Mouse (Mus musculus): ENCODE data around the gene Amdhd2. TPM values are rescaled to one million over a fixed set of nuclear protein-coding genes. Genes with fewer than 3 reads are reported as not detected.

Amdhd2 gene
- total and polyA plus RNA-seq, 2 experiments from 2014 or later, result 34.0 to 58.6 TPM

DNA sequence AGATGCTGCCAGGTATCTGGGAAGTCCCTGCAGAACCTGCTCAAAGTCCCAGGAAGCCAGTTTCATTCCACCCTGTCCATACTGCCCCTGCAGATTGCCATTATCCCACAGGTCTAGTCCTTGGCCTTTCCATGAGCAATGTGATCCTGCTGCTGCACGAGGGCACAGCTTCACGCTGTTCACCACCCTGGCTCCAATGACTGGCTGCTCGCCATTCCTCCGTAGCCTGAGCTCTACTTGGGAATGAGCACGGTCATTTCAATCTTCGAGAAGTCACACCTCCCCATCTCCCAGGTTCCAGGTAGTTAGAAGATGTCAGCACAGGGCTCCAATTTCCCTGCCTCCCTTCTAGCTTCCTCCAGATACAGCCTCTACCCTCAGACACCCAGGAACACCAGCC lies 6.4 kb downstream of the Amdhd2 start:
- 91% methylated on average over 6 of the region's 6 CpGs for WGBS

DNA sequence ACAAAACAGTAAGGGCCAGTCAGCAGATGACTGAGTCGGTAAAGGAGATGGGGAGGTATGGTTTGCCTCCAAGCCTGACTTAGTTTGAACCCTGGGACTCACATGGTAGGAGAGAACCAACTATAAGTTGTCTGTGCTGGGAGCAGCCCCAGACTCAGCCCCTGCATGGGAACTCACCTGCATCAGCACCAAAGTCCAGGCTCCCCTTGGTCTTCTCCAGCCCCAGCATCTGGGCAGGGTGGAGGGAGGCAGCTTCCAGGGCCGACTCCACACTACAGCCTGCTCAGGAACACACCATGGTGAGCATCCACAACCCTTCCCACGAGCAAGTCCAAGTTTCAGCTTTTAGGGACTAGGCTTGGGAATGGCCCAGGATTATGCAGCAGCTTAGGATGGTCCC lies 7.2 kb downstream of the Amdhd2 start:
- no peak overlapping the region for H3K4me2 ChIP-seq (ENCODE audit: low read depth, low read length, poor library complexity, severe bottlenecking)
- H3K36me3 ChIP-seq (ENCODE audit: insufficient read depth, low read length), result peaks cover 16% of the 10 kb centered on the region
- no peak for TF ChIP-seq CTCF (IDR thresholded peaks at IDR 0.05)
- H3K27ac ChIP-seq (ENCODE audit: low read depth, low read length), result no peak overlapping the region
- no peaks in the 10 kb centered on the region for H3K27me3 ChIP-seq (ENCODE audit: insufficient read depth, low read length)
- H3K4me3 ChIP-seq (ENCODE audit: low read depth, low read length), result no peak overlapping the region
- no peaks in the 10 kb centered on the region for H3K9me3 ChIP-seq (ENCODE audit: low read length)
- WGBS, result 85% methylated on average over 3 of the region's 3 CpGs
- no peak for ATAC-seq (ENCODE audit: low FRiP score)
- no peak overlapping the region for H3K9ac ChIP-seq (replicated peaks; ENCODE audit: low read length, poor library complexity, severe bottlenecking)
- no peak for DNase-seq (ENCODE audit: low spot score)
- H3K4me1 ChIP-seq (ENCODE audit: insufficient read depth, low read length), result peaks cover 5% of the 10 kb centered on the region; the same call in 1 of the 2 replicates

More for the DNA sequence above, 6.4 kb downstream of the Amdhd2 start:
- ATAC-seq (ENCODE audit: low FRiP score) (no peak), DNase-seq (ENCODE audit: low spot score) (no peak)
- TF ChIP-seq CTCF (IDR thresholded peaks at IDR 0.05), result no peak
- Histone ChIP-seq H3K4me3 (ENCODE audit: low read depth, low read length) (no peak overlapping the region), H3K27me3 (ENCODE audit: insufficient read depth, low read length) (no peaks in the 10 kb centered on the region), H3K27ac (ENCODE audit: low read depth, low read length) (no peak overlapping the region), H3K9me3 (ENCODE audit: low read length) (no peaks in the 10 kb centered on the region), H3K36me3 (ENCODE audit: insufficient read depth, low read length) (peaks cover 16% of the 10 kb centered on the region), H3K4me2 (ENCODE audit: low read depth, low read length, poor library complexity, severe bottlenecking) (no peak overlapping the region), H3K9ac (replicated peaks; ENCODE audit: low read length, poor library complexity, severe bottlenecking) (no peak overlapping the region), H3K4me1 (ENCODE audit: insufficient read depth, low read length) (peaks cover 4% of the 10 kb centered on the region; the same call in 1 of the 2 replicates)

DNA sequence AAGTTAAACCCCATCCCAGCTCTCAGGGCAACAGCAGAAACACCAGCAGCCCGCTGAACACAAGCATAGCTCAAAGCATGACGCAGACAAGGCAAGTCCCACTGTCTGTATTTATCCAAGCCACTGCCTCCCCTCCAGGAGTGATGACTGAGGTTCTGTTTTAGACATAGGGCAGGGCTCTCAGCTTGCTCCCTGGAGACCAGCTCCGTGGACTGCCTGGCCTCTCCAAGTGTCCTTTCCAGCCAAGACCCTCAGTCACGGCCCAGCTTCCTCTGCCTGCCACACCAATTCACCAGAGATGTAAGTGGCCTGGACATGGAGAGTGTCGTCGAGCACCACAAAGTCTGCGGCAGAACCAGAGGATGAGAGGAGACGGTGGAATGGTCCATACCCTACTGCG lies 7.8 kb downstream of the Amdhd2 start:
- TF ChIP-seq CTCF (IDR thresholded peaks at IDR 0.05), result no peak
- no peak overlapping the region for H3K9ac ChIP-seq (replicated peaks; ENCODE audit: low read length, poor library complexity, severe bottlenecking)
- no peak for DNase-seq (ENCODE audit: low spot score)
- H3K4me1 ChIP-seq (ENCODE audit: insufficient read depth, low read length), result peaks cover 5% of the 10 kb centered on the region; the same call in 1 of the 2 replicates
- H3K27ac ChIP-seq (ENCODE audit: low read depth, low read length), result no peak overlapping the region
- 92% methylated on average over 9 of the region's 9 CpGs for WGBS
- ATAC-seq (ENCODE audit: low FRiP score), result no peak
- no peaks in the 10 kb centered on the region for H3K9me3 ChIP-seq (ENCODE audit: low read length)
- H3K36me3 ChIP-seq (ENCODE audit: insufficient read depth, low read length), result peaks cover 16% of the 10 kb centered on the region
- no peak overlapping the region for H3K4me3 ChIP-seq (ENCODE audit: low read depth, low read length)
- no peaks in the 10 kb centered on the region for H3K27me3 ChIP-seq (ENCODE audit: insufficient read depth, low read length)
- H3K4me2 ChIP-seq (ENCODE audit: low read depth, low read length, poor library complexity, severe bottlenecking), result no peak overlapping the region

DNA sequence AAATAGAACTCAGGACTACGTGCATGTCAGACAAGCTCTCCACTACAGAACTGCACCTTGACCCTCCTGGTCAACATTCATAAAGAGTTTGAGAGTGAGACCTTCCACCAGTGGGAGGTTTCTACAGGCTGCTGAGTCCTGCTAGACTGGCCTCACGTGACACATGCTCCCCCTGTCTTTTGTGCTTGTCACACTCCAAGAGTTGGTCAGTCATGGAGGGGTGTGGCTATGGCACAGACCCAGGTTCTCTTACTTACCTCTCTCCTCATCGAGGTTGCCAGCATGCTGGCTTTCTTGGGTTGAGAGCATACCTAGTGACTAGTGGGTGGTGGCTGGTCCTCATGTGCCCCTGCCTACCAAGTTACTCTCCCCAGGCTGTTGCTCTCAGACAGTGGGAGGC lies 9.1 kb downstream of the Amdhd2 start:
- Histone ChIP-seq H3K36me3 (ENCODE audit: insufficient read depth, low read length) (peaks cover 16% of the 10 kb centered on the region), H3K9ac (replicated peaks; ENCODE audit: low read length, poor library complexity, severe bottlenecking) (no peak overlapping the region), H3K27ac (ENCODE audit: low read depth, low read length) (no peak overlapping the region), H3K27me3 (ENCODE audit: insufficient read depth, low read length) (no peaks in the 10 kb centered on the region), H3K9me3 (ENCODE audit: low read length) (no peaks in the 10 kb centered on the region), H3K4me1 (ENCODE audit: insufficient read depth, low read length) (peaks cover 5% of the 10 kb centered on the region; the same call in 1 of the 2 replicates), H3K4me2 (ENCODE audit: low read depth, low read length, poor library complexity, severe bottlenecking) (no peak overlapping the region), H3K4me3 (ENCODE audit: low read depth, low read length) (no peak overlapping the region)
- WGBS, result 71% methylated on average over 3 of the region's 3 CpGs
- no peak for ATAC-seq (ENCODE audit: low FRiP score)
- TF ChIP-seq CTCF (IDR thresholded peaks at IDR 0.05), result no peak
- no peak for DNase-seq (ENCODE audit: low spot score)

DNA sequence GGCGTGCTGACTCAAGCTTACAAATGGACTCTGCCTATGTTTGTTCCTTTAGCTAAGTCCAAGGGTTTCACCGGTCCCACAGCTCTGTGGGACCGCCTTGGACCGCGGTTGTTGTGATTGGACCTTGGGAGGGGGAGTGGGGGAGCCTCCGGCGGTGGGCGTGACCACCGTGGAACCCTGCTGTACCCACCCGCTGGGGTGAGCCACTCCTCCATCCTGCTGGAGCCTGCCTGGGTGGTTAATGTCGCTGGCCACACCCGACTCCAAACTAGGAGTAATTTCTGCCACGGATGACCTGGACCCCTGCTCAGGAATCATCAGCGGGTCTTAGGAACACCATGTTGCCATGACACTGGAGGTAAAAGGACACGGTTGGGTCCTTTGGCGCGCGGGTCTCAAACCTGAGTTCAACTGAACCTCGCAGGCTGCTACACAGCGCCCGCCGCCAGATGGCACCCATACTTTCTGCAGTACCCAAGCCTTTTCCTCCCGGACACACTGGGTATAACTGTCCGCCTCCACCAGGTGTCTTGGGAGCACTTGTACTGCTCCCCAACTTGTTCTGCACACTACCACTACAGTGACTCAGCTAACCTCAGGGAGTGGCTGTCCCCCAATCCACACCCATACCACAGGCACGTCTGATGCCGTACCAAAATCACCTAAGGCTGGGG lies 11.5 kb downstream of the Amdhd2 start:
- peaks cover 5% of the 10 kb centered on the region; the same call in 1 of the 2 replicates for H3K4me1 ChIP-seq (ENCODE audit: insufficient read depth, low read length)
- 1% methylated on average over 26 of the region's 26 CpGs for WGBS
- ATAC-seq (ENCODE audit: low FRiP score) (peak; percentile 76), DNase-seq (ENCODE audit: low spot score) (peak; percentile 80)
- H3K27ac ChIP-seq (ENCODE audit: low read depth, low read length), result no peak overlapping the region
- H3K27me3 ChIP-seq (ENCODE audit: insufficient read depth, low read length), result no peaks in the 10 kb centered on the region
- no peak overlapping the region; the same call in 1 of the 2 replicates for H3K9ac ChIP-seq (replicated peaks; ENCODE audit: low read length, poor library complexity, severe bottlenecking)
- H3K4me2 ChIP-seq (ENCODE audit: low read depth, low read length, poor library complexity, severe bottlenecking), result peak overlapping the region; percentile 63
- H3K9me3 ChIP-seq (ENCODE audit: low read length), result no peaks in the 10 kb centered on the region
- TF ChIP-seq CTCF (IDR thresholded peaks at IDR 0.05), result peak; percentile 88
- H3K36me3 ChIP-seq (ENCODE audit: insufficient read depth, low read length), result peaks cover 9% of the 10 kb centered on the region; the same call in 1 of the 2 replicates
- peak overlapping the region; percentile 27 for H3K4me3 ChIP-seq (ENCODE audit: low read depth, low read length)

DNA sequence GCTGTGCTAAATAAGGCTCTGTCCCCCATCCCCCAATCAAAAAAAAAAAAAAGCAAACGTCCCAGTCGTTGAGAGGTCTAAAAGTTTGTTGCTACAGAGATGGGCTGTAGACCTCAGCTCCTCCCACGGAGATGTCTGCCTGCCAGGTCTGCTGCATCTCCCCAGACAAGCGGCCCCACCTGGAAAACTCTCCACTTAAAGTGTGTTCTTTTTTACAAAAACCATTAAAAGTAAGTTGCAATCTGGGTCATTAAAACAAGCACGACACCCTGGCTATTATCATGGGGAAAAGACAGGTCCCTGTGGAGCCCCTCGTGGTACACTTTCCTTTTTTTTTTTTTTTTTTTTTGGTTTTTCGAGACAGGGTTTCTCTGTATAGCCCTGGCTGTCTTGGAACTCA lies 12.2 kb downstream of the Amdhd2 start:
- WGBS, result 15% methylated on average over 7 of the region's 7 CpGs
- ATAC-seq (ENCODE audit: low FRiP score), result no peak

More for the DNA sequence above, 12.2 kb downstream of the Amdhd2 start:
- DNase-seq (ENCODE audit: low spot score), result no peak
- no peak overlapping the region for H3K9ac ChIP-seq (replicated peaks; ENCODE audit: low read length, poor library complexity, severe bottlenecking)
- no peaks in the 10 kb centered on the region for H3K27me3 ChIP-seq (ENCODE audit: insufficient read depth, low read length)
- peaks cover 5% of the 10 kb centered on the region; the same call in 1 of the 2 replicates for H3K4me1 ChIP-seq (ENCODE audit: insufficient read depth, low read length)
- H3K36me3 ChIP-seq (ENCODE audit: insufficient read depth, low read length), result peaks cover 3% of the 10 kb centered on the region; the same call in 1 of the 2 replicates
- peak overlapping the region; percentile 27; the same call in 1 of the 2 replicates for H3K4me3 ChIP-seq (ENCODE audit: low read depth, low read length)
- no peak for TF ChIP-seq CTCF (IDR thresholded peaks at IDR 0.05)
- H3K4me2 ChIP-seq (ENCODE audit: low read depth, low read length, poor library complexity, severe bottlenecking), result peak overlapping the region; percentile 63
- no peaks in the 10 kb centered on the region for H3K9me3 ChIP-seq (ENCODE audit: low read length)
- H3K27ac ChIP-seq (ENCODE audit: low read depth, low read length), result no peak overlapping the region

Measured in midbrain, postnatal 0 days (tissue).